Mouse (Mus musculus): ENCODE data around the gene Il17d.
A peak's percentile ranks its signal among the peaks of the same experiment; 100 is the strongest.

Gene Il17d

GRCm38 (mm10) chr14:57535646-57536045 lies 11.1 kb downstream of the Il17d start:
- no peak for DNase-seq (ENCODE audit: low read depth, low spot score)

GRCm38 (mm10) chr14:57536820-57537219 lies 12.2 kb downstream of the Il17d start:
- DNase-seq (ENCODE audit: low read depth, low spot score): no peak

- no peak for DNase-seq (ENCODE audit: low read depth, low spot score)
These were observed 12.9 kb downstream of the Il17d start for GRCm38 (mm10) chr14:57537261-57538015.

- DNase-seq (ENCODE audit: low read depth, low spot score): peak; percentile 70
These were observed 16.1 kb downstream of the Il17d start for GRCm38 (mm10) chr14:57540683-57541082.

- DNase-seq (ENCODE audit: low read depth, low spot score): no peak
These were observed 17.7 kb downstream of the Il17d start for GRCm38 (mm10) chr14:57542231-57542630.

DNA sequence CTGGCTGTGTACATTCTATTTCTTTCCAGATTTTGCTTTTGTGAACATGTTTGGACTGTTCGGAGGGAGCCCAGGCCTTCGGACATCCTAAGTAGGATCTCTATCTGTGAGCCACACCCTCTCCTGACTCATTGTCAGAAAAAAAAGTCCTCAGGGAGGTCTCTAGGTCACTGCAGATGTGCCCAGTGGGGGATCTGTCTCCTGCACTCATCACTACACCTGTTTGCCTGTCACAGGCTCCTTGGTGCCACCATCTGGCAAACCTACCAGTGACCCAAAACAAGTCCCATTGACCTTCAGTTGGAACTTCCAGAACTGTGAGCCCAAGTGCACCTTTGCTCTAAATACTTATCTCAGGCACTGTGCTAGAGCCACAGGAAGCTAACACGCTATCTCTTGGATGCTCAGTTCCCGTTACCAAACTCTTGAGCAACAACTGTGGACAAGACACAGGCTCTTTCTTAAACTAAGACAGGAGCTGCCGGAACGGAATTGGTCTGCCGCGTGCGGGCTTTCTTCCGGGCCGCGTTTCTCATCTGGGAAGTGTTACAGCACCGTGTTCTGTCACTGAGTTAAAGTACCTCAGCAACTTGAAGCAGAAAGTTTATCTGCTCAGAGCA lies 19.0 kb downstream of the Il17d start:
- DNase-seq (ENCODE audit: low read depth, low spot score): no peak

DNA sequence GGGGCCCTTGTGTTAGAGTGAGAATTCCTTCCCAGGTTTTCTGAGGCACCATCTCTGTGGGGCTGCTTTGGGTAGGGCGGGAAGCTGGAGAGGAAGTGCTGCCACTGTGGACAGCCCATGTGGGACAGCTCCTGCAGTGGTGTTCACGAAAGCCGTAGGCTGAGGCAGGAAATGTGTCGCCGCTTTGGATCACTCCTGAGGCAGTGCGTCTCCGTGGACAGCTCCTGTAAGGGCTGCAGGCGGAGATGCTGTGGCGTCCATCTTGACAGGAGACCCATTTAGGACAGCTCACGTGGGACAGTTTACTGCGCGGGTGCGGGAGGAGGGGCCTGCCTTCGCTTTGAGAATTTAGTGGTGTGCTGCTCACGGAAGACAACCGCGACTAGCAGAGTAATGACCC lies 20.9 kb downstream of the Il17d start:
- DNase-seq (ENCODE audit: low read depth, low spot score): no peak

- no peak for DNase-seq (ENCODE audit: low read depth, low spot score)
These were observed 21.6 kb downstream of the Il17d start for GRCm38 (mm10) chr14:57546131-57546530.

GRCm38 (mm10) chr14:57546557-57547021 lies 22.0 kb downstream of the Il17d start:
- DNase-seq (ENCODE audit: low read depth, low spot score): no peak

DNA sequence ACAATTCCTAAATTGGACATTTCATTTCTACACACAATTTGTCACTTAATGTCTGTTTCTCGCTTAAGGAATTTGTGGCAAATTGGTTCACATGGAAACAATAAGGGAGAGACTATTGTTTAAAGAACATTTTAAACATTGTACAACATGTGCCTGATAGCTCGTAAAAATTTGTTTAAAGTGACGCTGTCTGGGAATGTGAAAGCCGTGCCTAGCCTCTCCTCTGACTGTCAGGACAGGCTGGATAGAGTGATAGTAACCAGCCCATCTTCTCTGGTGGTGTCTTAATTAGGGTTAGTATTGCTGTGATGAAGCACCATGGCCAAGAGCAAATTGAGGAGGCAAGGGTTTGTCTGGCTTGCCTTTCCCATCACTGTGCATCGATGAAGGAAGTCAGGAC lies 22.5 kb downstream of the Il17d start:
- DNase-seq (ENCODE audit: low read depth, low spot score): no peak

DNA sequence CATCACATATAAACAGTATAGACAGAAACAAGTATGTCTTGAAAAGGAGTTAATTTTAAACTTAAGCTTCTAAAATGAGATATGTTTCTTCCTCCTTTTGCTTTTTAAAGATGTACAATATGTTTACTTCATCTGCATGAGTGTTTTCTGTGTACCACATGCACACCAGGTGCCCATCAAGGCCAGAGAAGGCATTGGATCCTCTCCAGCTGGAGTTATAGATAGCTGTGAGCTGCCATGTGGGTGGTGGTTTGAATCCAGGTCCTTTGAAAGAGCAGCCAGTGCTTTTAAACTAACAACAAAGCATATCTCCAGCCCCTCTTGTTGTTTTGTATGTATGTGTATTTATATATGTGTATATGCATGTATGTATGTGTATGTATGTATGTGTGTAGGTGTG lies 28.4 kb downstream of the Il17d start:
- no peak for DNase-seq (ENCODE audit: low read depth, low spot score)

DNA sequence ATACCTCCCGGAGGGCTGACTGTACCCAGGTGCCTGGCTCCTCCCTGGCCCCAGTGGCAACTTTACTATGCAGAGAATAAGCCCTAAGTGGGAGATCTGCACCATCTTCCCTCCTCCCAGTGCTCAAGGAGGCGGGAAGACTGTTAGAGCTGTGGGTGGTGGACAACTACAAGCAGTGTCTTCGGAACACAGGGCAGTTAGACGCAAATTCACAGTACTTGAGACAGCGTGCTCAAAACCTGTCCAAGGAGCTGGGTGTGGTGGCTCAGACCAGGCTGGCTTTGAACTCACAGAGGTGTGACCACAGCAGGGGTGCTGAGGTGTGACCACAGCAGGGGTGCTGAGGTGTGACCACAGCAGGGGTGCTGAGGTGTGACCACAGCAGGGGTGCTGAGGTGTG lies 29.9 kb downstream of the Il17d start:
- no peak for DNase-seq (ENCODE audit: low read depth, low spot score)

DNA sequence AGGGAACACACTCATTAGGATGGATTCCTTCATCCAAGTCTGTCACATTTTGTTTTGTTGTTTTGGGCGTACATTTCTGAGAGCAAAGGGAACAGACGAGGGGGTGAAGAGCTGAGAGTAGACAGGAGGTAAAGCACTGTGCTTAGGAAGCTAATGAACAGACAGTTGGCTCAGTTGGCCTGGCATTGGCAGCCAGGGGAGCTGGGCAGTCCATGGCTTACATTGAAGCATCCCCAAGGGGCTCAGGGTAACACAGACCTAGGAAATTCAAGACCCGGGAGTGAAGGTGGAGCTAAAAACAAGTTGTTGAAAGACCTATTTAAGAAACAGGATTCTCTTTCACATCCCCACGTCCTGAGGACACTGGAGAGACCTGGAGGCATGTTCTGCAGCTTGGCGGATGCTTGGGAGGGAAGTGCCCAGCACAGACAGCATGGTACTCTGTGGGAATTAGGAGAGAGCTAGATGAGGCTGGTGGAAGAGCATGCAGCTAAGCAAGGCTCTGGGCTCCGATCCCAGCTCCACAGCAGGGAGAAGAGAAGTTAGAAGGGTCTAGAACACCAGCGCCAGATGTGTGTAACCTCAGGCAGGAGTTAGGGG lies 31.0 kb downstream of the Il17d start:
- no peak for DNase-seq (ENCODE audit: low read depth, low spot score)

GRCm38 (mm10) chr14:57556922-57557321 lies 32.3 kb downstream of the Il17d start:
- DNase-seq (ENCODE audit: low read depth, low spot score): no peak

- DNase-seq (ENCODE audit: low read depth, low spot score): no peak
These were observed 41.0 kb downstream of the Il17d start for GRCm38 (mm10) chr14:57565626-57566025.

DNA sequence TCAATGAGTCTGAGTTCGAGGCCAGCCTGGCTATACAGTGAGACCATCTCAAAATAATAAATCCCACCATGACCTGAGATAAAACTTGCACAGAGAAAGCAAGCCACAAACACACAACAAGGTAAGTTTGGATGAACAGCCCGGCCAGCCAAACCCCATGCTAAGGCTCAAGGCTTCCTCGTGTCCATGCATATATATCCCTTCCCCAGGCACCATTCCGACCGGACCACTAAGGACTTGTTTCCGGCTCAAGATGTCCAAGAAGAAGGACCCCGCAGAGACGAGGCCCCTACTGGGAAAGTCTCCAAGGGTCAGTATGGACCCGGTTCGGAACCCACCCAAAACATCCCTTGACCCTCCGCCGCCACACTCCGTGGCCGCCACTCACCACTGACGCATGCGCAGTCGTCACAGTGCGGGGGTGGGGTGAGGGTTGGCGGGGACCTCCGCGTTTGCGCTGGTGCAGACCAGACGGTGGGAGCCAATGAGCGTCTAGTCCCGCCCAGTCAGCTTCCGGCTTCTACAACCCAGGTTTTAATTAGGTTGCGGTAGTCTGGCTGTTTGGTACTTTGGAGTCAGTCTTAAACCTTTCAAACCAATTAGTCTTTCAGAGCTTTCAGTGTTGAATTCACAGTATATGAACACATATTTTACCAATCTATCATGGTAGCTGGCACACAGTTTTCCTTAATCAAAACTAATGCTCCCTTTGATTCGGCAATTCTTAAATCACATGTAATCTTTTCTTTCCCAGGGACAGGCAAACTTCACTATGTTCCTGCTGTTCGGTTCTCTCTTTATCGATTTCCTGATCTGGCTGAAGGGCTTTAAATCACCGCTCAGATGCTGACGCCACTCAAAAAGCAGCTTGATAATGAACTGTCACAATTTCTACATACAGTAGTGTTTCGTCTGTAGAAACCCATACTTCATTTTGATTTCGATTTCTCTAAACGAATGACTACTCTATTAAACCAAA lies 46.9 kb downstream of the Il17d start, which contains the start of gene Eef1akmt1:
Eef1akmt1 (minus strand) TSS at position 458 of the 979 bp plus-strand sequence.
- peak; percentile 93 for DNase-seq (ENCODE audit: low read depth, low spot score)

GRCm38 (mm10) chr14:57574792-57575587 lies 50.4 kb downstream of the Il17d start:
- no peak for DNase-seq (ENCODE audit: low read depth, low spot score)

DNA sequence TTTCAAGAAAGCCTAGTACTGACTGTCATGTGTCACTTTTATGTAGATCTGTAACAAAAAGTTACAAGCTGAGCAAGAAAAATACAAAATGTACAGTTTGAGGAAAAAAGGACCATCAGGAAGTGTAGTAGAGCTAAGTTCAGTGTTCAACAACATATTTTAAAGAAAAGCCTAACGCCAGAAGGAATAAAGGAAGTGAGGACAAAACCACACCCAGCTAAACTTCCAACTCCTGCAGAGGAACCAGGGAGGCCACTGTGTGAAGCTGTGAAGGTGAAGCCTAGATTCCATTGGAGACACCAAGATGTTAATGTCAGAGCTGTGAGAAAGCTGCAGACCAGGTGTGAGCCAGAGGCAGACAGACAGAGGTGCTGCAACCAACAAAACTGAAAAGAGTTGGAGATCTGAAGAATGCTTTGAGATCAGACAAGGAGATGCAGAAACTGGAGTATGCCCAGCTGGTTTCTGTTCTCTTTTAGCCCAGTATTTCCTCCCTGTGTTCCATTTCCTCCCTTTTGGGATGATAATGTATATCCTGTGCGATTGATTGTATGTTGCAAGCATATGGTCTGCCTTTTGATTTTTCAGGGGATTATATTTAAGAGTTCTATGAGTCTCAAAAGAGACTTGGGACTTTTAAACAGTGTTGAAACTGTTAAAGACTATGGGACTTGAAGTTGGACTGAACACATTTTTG lies 51.9 kb downstream of the Il17d start:
- DNase-seq (ENCODE audit: low read depth, low spot score): no peak

GRCm38 (mm10) chr14:57591830-57592229 lies 67.3 kb downstream of the Il17d start:
- no peak for DNase-seq (ENCODE audit: low read depth, low spot score)

Measured in telencephalon, adult 2 months (tissue).